Comparison of ENCODE assay signal across 8 mouse cellular contexts in genomic region chr3:90081365-90082240, GRCm38 (mm10). TPM values are rescaled to one million over a fixed set of nuclear protein-coding genes. Genes with fewer than 3 reads are reported as not detected.
A peak's percentile ranks its signal among the peaks of the same experiment; 100 is the strongest.
DNase-seq lines count a peak whose midpoint lies in the region; ATAC-seq lines count a peak whose summit lies in the region.

No protein-coding gene starts in this region.

- ATAC-seq in heart, embryonic 16.5 days (replicated peaks; ENCODE audit: extremely low read depth, insufficient read depth, low FRiP score), result no peak
- no peak for ATAC-seq in limb, embryonic 15.5 days (ENCODE audit: insufficient number of reproducible peaks, low FRiP score, low TSS enrichment, low read depth)

- H3K36me3 ChIP-seq in heart, embryonic 16.5 days (ENCODE audit: control insufficient read depth, insufficient read depth), result no peaks in the 10 kb centered on the region; the same call in 1 of the 2 replicates
- H3K36me3 ChIP-seq in limb, embryonic 15.5 days, result 0 out of 2 replicates have a peak, but pooled peaks cover 9% of the 10 kb centered on the region

- H3K9ac ChIP-seq in heart, embryonic 16.5 days (ENCODE audit: low read length), result peak overlapping the region; percentile 59
- H3K9ac ChIP-seq in limb, embryonic 15.5 days, result no peak overlapping the region

- WGBS in heart, embryonic 16.5 days, result 60% methylated on average over 5 of the region's 5 CpGs
- 76% methylated on average over 5 of the region's 5 CpGs for WGBS in limb, embryonic 15.5 days

- H3K4me1 ChIP-seq in heart, embryonic 16.5 days (ENCODE audit: control insufficient read depth, insufficient read depth, low read length), result peaks cover 61% of the 10 kb centered on the region
- peaks cover 53% of the 10 kb centered on the region for H3K4me1 ChIP-seq in limb, embryonic 15.5 days

- no peaks in the 10 kb centered on the region for H3K9me3 ChIP-seq in heart, embryonic 16.5 days (replicated peaks; ENCODE audit: control insufficient read depth, low read length)
- no peaks in the 10 kb centered on the region for H3K9me3 ChIP-seq in limb, embryonic 15.5 days

- DNase-seq in B cell, adult 2 months, result peak; percentile 61
- DNase-seq in ZHBTc4 (ENCODE audit: low read depth, low spot score), result peak; percentile 45
- peak; percentile 65 for DNase-seq in naive thymus-derived CD4-positive, alpha-beta T cell, adult 2 months (ENCODE audit: low read depth)
- no peak for DNase-seq in frontal cortex, postnatal 36 days (ENCODE audit: low spot score in 2 of 2)
- no peak for DNase-seq in right cerebral cortex, adult 18-20 months
- no peak for DNase-seq in layer of hippocampus, postnatal 14 days (ENCODE audit: low spot score in 2 of 2)

- H3K27me3 ChIP-seq in heart, embryonic 16.5 days (ENCODE audit: control insufficient read depth, insufficient read depth, low read length), result no peaks in the 10 kb centered on the region
- no peaks in the 10 kb centered on the region for H3K27me3 ChIP-seq in limb, embryonic 15.5 days

- H3K27ac ChIP-seq in heart, embryonic 16.5 days (ENCODE audit: low read length), result peak overlapping the region; percentile 74
- H3K27ac ChIP-seq in limb, embryonic 15.5 days, result peak overlapping the region; percentile 67

- peak overlapping the region; percentile 86 for H3K4me2 ChIP-seq in heart, embryonic 16.5 days (ENCODE audit: low read depth, low read length)
- peak overlapping the region; percentile 70 for H3K4me2 ChIP-seq in limb, embryonic 15.5 days

- peak overlapping the region; percentile 96 for H3K4me3 ChIP-seq in heart, embryonic 16.5 days (ENCODE audit: low read length)
- H3K4me3 ChIP-seq in limb, embryonic 15.5 days, result peak overlapping the region; percentile 78

RNA-seq across cellular contexts. Expression of gene Tpm3, which starts 9.2 kb away (rescaled TPM):
- polyA plus RNA-seq in heart, embryonic 16.5 days (2015; fragmentation: Nextera tagmentation; extraction: Ambion mirVana), result 267 and 298 TPM in 2 replicates
- polyA plus RNA-seq in limb, embryonic 15.5 days (2015; fragmentation: Nextera tagmentation; extraction: Ambion mirVana), result 474 and 545 TPM in 2 replicates
- total RNA-seq in layer of hippocampus, postnatal 14 days (2021), result 100 to 1,000 TPM; 193 to 202 TPM

RNA-seq across cellular contexts. Expression of gene Nup210l, which starts 22.3 kb away (rescaled TPM):
- 0.25 and 0.32 TPM in 2 replicates for polyA plus RNA-seq in heart, embryonic 16.5 days (2015; fragmentation: Nextera tagmentation; extraction: Ambion mirVana)
- 0.28 and 0.30 TPM in 2 replicates for polyA plus RNA-seq in limb, embryonic 15.5 days (2015; fragmentation: Nextera tagmentation; extraction: Ambion mirVana)
- under 1 TPM; 0.39 to 0.45 TPM for total RNA-seq in layer of hippocampus, postnatal 14 days (2021)

RNA-seq across cellular contexts. Expression of gene Ubap2l, which starts 29.2 kb away (rescaled TPM):
- 111 and 146 TPM in 2 replicates for polyA plus RNA-seq in heart, embryonic 16.5 days (2015; fragmentation: Nextera tagmentation; extraction: Ambion mirVana)
- polyA plus RNA-seq in limb, embryonic 15.5 days (2015; fragmentation: Nextera tagmentation; extraction: Ambion mirVana), result 172 and 174 TPM in 2 replicates
- total RNA-seq in layer of hippocampus, postnatal 14 days (2021), result 100 to 1,000 TPM; 182 to 186 TPM

RNA-seq across cellular contexts. Expression of gene 4933434E20Rik, which starts 30.2 kb away (rescaled TPM):
- polyA plus RNA-seq in heart, embryonic 16.5 days (2015; fragmentation: Nextera tagmentation; extraction: Ambion mirVana), result 147 and 151 TPM in 2 replicates
- polyA plus RNA-seq in limb, embryonic 15.5 days (2015; fragmentation: Nextera tagmentation; extraction: Ambion mirVana), result 126 and 140 TPM in 2 replicates
- total RNA-seq in layer of hippocampus, postnatal 14 days (2021), result 10 to 100 TPM; 81.6 to 84.9 TPM

Comparison
In these comparisons a context has a peak if more than half of its experiments do, and no peak if none do; other contexts are left out.
1. DNase-seq: peak in B cell, adult 2 months (2 of 2), ZHBTc4 (single experiment) and naive thymus-derived CD4-positive, alpha-beta T cell, adult 2 months (single experiment); none in frontal cortex, postnatal 36 days (0 of 2), right cerebral cortex, adult 18-20 months (single experiment) and layer of hippocampus, postnatal 14 days (0 of 2).